Mouse (Mus musculus): ENCODE data around the gene Gm20388.

DNA sequence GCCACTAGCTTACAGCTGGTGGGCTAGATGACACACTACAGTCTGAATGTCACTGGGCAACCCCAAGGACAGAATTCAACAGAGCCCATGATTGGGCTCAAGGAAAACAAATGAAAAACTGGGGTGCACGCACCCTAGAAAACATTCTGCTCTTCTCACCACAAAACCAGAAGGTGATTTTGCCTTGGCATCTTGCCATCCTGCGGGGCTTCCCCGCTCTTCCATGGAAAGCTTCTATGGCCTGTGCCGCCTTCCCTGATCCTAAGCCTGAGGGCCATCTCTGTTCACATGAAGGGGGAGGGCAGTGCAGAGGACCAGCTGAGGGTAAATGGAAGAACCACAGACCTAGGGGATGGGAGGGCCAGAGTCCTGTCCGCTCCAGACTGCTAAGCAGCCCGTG, 2957.3 kb downstream of the Gm20388 start:
- TF ChIP-seq CTCF (conservative IDR thresholded peaks at IDR 0.05; ENCODE audit: insufficient read depth, insufficient read length, low read depth, low read length): no peak
- TF ChIP-seq POLR2A (IDR thresholded peaks at IDR 0.05; ENCODE audit: low read depth, low read length): no peak

Measured in kidney, adult 2 months (tissue).